Mouse (Mus musculus) embryo, embryonic 11.5 days (tissue): ENCODE results near the gene Whamm.

Source experiments
- DNase-seq: peaks from one replicate; pipeline ENCODE4 v3.0.0-alpha.2; 2012; ENCODE audit warnings: low read depth, low spot score

The Whamm gene

GRCm38 (mm10) chr7:81563506-81564015, 7.5 kb upstream of the Whamm start:
- DNase-seq: no peak

GRCm38 (mm10) chr7:81564766-81565165, 6.3 kb upstream of the Whamm start:
- DNase-seq: no peak

GRCm38 (mm10) chr7:81565381-81566055, 5.5 kb upstream of the Whamm start:
- no peak for DNase-seq

- no peak for DNase-seq
Measured at GRCm38 (mm10) chr7:81566332-81566731, 4.7 kb upstream of the Whamm start.

GRCm38 (mm10) chr7:81566892-81567291, 4.2 kb upstream of the Whamm start, which contains the start of gene Fsd2:
TSS of gene Fsd2 (minus strand) at chr7:81566944.
- no peak for DNase-seq

- DNase-seq: no peak
Measured at GRCm38 (mm10) chr7:81567396-81567795, 3.7 kb upstream of the Whamm start.

GRCm38 (mm10) chr7:81569851-81570250, 1.2 kb upstream of the Whamm start:
- no peak for DNase-seq

- DNase-seq: no peak
Measured at GRCm38 (mm10) chr7:81570271-81570670, 795 bp upstream of the Whamm start.

GRCm38 (mm10) chr7:81570752-81571107, 336 bp upstream of the Whamm start:
- DNase-seq: no peak

- DNase-seq: no peak
Measured at GRCm38 (mm10) chr7:81571941-81572441, 925 bp downstream of the Whamm start.

- DNase-seq: no peak
Measured at GRCm38 (mm10) chr7:81572610-81573268, 1.7 kb downstream of the Whamm start.

GRCm38 (mm10) chr7:81573397-81573796, 2.3 kb downstream of the Whamm start:
- DNase-seq: no peak

- no peak for DNase-seq
Measured at GRCm38 (mm10) chr7:81573821-81574220, 2.8 kb downstream of the Whamm start.

- no peak for DNase-seq
Measured at GRCm38 (mm10) chr7:81575606-81576005, 4.5 kb downstream of the Whamm start.

- no peak for DNase-seq
Measured at GRCm38 (mm10) chr7:81577872-81578271, 6.8 kb downstream of the Whamm start.

GRCm38 (mm10) chr7:81578413-81578812, 7.3 kb downstream of the Whamm start:
- DNase-seq: no peak

- DNase-seq: no peak
Measured at GRCm38 (mm10) chr7:81579312-81579711, 8.2 kb downstream of the Whamm start.

- DNase-seq: no peak
Measured at GRCm38 (mm10) chr7:81583512-81583911, 12.4 kb downstream of the Whamm start.

- no peak for DNase-seq
Measured at GRCm38 (mm10) chr7:81585326-81585725, 14.3 kb downstream of the Whamm start.

- DNase-seq: no peak
Measured at GRCm38 (mm10) chr7:81587238-81587637, 16.2 kb downstream of the Whamm start.

- no peak for DNase-seq
Measured at GRCm38 (mm10) chr7:81592686-81593085, 21.6 kb downstream of the Whamm start.

- no peak for DNase-seq
Measured at GRCm38 (mm10) chr7:81593387-81593786, 22.3 kb downstream of the Whamm start.

GRCm38 (mm10) chr7:81595056-81595455, 24.0 kb downstream of the Whamm start:
- no peak for DNase-seq
